Mouse (Mus musculus) cerebellum, adult 2 months (tissue): Measurements from ENCODE around the gene Ly9. TPM values are rescaled to one million over a fixed set of nuclear protein-coding genes. Genes with fewer than 3 reads are reported as not detected.

Experiments used
- DNase-seq, 2 experiments: peaks; one replicate each; pipeline ENCODE4 v3.0.0; 2021
- H3K27ac ChIP-seq: fragments of 200-500 bp; 2 replicates; pipeline ENCODE4 v1.5.1; 2012; ENCODE audit warnings: low read length, control low read depth, inconsistent platforms; ENCODE audit not compliant: insufficient read depth
- H3K27me3 ChIP-seq: fragments of 200-500 bp; 2 replicates; pipeline ENCODE4 v1.6.1; 2012; ENCODE audit warnings: inconsistent platforms, mild to moderate bottlenecking, low read length, moderate library complexity; ENCODE audit not compliant: control insufficient read depth, insufficient read depth
- H3K4me1 ChIP-seq: fragments of 200-500 bp; 2 replicates; pipeline ENCODE4 v1.6.1; 2011; ENCODE audit warnings: low read length; ENCODE audit not compliant: control insufficient read depth, insufficient read depth
- H3K4me3 ChIP-seq: fragments of 200-500 bp; replicated peaks from 2 replicates; pipeline ENCODE3; 2011; ENCODE audit warnings: mild to moderate bottlenecking, low read depth, low read length, control low read depth; ENCODE audit not compliant: insufficient read depth
- CTCF ChIP-seq: fragments of 200-500 bp; IDR thresholded peaks from 2 replicates; pipeline ENCODE4 v1.5.1; 2011; ENCODE audit warnings: low read depth, mild to moderate bottlenecking, control low read depth, low read length, moderate library complexity, borderline replicate concordance; ENCODE audit not compliant: insufficient read depth
- POLR2A ChIP-seq: fragments of 200-500 bp; IDR thresholded peaks from 2 replicates; pipeline ENCODE4 v1.6.1; 2011; ENCODE audit warnings: low read length, control low read depth, borderline replicate concordance; ENCODE audit not compliant: insufficient read depth
- WGBS: fragments of 180-500 bp; shearing (Covaris S2); methylation state at CpG from one replicate; pipeline ENCODE4 v1.1.7; 2018; 5-methylcytosine and 5-hydroxymethylcytosine counted together
- polyA plus RNA-seq: library from polyadenylated mRNA; depleted of rRNA; stranded (reverse); fragments of >200 nt; gene quantifications from 2 replicates; pipeline ENCODE4 v1.2.3, GENCODE M21; 2012

Ly9 gene
- polyA plus RNA-seq, 1 experiment, result 0.16 TPM

GRCm38 (mm10) chr1:171619645-171620044, 12.4 kb upstream of the Ly9 start:
- H3K27me3 ChIP-seq, result no peaks in the 10 kb centered on the region
- TF ChIP-seq POLR2A, result no peak
- TF ChIP-seq CTCF, result no peak
- H3K4me1 ChIP-seq, result peaks cover 5% of the 10 kb centered on the region
- no peak overlapping the region for H3K27ac ChIP-seq
- no peak for DNase-seq
- WGBS, result 85% methylated on average over 3 of the region's 3 CpGs
- no peak overlapping the region for H3K4me3 ChIP-seq

- Histone ChIP-seq H3K4me3 (no peak overlapping the region), H3K27me3 (no peaks in the 10 kb centered on the region), H3K4me1 (peaks cover 5% of the 10 kb centered on the region), H3K27ac (no peak overlapping the region)
- WGBS, result 79% methylated on average over 8 of the region's 8 CpGs
- TF ChIP-seq POLR2A (no peak), CTCF (no peak)
- no peak for DNase-seq
Measured at GRCm38 (mm10) chr1:171619001-171619400, 11.8 kb upstream of the Ly9 start.

DNA sequence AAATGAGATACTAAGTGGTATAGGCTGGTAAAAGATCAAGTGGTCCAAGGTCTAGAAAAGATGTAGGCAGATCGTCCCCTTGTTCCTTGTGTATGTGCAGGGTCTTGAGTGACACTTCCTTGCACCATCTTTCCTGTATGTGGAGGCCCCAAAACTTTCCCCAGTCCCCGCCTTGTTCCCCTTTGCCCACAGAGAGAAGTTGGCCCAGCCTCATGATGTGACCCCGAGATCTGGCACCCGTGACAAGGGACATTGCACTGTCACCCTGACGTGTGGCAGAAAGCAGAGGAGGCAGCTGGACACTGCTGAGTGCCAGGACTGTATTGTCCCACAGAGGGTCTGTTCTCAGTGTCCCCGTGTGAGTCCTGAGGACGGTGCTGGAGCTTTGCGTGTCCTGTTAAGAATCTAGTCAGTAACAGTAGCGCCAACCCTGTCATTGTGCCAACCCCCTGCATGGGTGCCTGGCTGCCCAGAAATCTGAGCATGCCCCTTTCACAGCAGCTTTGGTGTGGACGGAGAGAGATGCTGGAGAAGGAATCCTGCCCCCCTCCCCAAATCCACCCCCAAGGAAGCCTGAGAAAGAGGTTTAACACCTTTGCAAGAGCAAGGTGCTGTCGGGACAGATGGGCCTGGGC, 9.8 kb upstream of the Ly9 start:
- WGBS, result 21% methylated on average over 11 of the region's 11 CpGs
- Histone ChIP-seq H3K4me1 (peaks cover 5% of the 10 kb centered on the region), H3K27me3 (no peaks in the 10 kb centered on the region), H3K27ac (no peak overlapping the region), H3K4me3 (no peak overlapping the region)
- no peak for DNase-seq
- TF ChIP-seq POLR2A, result no peak
- no peak for TF ChIP-seq CTCF

DNA sequence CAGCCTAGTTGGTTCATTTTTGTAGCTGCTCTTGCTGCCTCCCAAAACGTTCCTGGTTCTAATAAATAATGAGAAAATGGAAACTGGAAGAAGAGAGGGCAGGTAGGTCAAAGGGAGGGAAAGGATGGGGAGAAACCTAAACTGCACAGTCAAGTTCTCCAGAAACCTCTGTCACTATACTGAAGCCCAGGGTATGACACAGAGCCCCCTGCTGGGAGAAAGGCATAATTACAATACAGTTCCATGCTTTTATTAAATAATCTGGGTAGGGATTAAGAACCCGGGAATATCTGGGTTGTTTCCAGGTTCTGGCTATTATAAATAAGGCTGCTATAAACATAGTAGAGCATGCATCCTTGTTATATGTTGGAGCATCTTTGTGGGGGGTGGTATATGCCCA, 6.8 kb upstream of the Ly9 start:
- no peak overlapping the region for H3K4me3 ChIP-seq
- peaks cover 5% of the 10 kb centered on the region for H3K4me1 ChIP-seq
- no peaks in the 10 kb centered on the region for H3K27me3 ChIP-seq
- 25% methylated on average over 2 of the region's 2 CpGs for WGBS
- no peak overlapping the region for H3K27ac ChIP-seq
- no peak for DNase-seq
- TF ChIP-seq CTCF (no peak), POLR2A (no peak)

DNA sequence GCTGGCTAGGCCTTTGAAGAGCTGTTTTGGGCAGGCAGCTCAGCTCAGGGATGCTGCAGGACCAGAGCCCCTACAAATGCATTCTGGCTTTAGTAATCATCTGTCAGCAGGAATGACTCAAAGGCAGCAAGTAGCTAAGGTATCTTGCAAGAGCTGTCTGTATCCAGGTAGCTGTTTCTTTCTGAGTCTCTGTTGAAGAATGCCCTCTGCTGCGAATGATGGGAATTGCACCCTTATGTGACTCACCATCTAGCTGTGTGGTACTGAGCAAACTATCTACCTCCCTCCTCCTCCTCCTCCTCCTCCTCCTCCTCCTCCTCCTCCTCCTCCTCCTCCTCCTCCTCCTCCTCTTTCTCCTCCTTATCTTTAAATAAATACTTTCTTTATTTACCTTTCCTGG, 3.6 kb upstream of the Ly9 start:
- H3K27ac ChIP-seq, result no peak overlapping the region
- no peak for DNase-seq
- WGBS, result 45% methylated on average over 1 of the region's 1 CpGs
- no peak overlapping the region for H3K4me3 ChIP-seq
- TF ChIP-seq CTCF (no peak), POLR2A (no peak)
- H3K27me3 ChIP-seq, result no peaks in the 10 kb centered on the region
- no peaks in the 10 kb centered on the region for H3K4me1 ChIP-seq

GRCm38 (mm10) chr1:171610026-171610425, 2.8 kb upstream of the Ly9 start:
- DNase-seq, result no peak
- 91% methylated on average over 2 of the region's 2 CpGs for WGBS
- TF ChIP-seq CTCF (no peak), POLR2A (no peak)
- Histone ChIP-seq H3K4me3 (no peak overlapping the region), H3K27ac (no peak overlapping the region), H3K4me1 (no peaks in the 10 kb centered on the region), H3K27me3 (no peaks in the 10 kb centered on the region)

GRCm38 (mm10) chr1:171606656-171607055, 554 bp downstream of the Ly9 start:
- Histone ChIP-seq H3K27me3 (no peaks in the 10 kb centered on the region), H3K4me1 (no peaks in the 10 kb centered on the region), H3K27ac (no peak overlapping the region), H3K4me3 (no peak overlapping the region)
- TF ChIP-seq POLR2A (no peak), CTCF (no peak)
- WGBS, result 76% methylated on average over 3 of the region's 3 CpGs
- DNase-seq, result no peak

DNA sequence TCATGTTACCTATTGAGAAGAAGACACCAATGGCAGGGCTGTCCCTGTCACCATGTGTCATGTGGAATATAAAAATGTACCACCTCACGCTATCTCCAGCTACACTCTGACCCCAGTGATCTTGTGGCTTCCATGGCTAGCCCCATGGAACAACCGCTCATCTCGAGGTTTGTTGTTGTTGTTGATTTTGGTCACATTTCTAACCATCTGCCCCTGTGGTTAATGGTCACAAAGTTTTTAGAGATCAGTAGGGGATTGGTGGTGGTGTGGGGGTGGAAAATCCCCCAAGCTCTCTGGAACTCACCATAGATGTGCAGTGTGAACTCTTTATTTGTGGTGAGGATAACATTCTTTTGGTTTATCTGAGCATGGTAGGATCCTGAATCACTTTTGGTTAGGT, 2.5 kb downstream of the Ly9 start:
- 77% methylated on average over 3 of the region's 3 CpGs for WGBS
- no peak overlapping the region for H3K27ac ChIP-seq
- no peaks in the 10 kb centered on the region for H3K4me1 ChIP-seq
- TF ChIP-seq POLR2A (no peak), CTCF (no peak)
- no peaks in the 10 kb centered on the region for H3K27me3 ChIP-seq
- no peak overlapping the region for H3K4me3 ChIP-seq
- DNase-seq, result no peak

DNA sequence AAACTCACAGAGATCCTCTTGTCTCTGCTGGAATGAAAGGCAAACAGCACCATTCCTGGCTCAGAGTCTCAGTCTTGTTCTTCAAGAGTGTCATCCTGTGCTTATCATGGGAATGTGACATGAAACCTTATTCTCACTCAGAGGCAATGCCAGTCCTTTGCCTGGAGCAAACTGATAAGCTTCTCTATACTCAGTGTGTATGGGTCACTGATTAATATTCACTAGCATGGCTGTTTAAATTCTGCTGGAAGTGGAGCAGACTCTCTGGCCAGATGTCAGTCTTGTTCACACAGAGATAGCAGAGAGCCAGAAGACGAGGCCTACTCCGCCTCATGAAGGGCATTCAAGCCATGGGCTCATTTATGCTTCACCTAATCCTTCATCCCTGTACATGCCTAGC, 22.6 kb downstream of the Ly9 start:
- H3K4me1 ChIP-seq, result no peaks in the 10 kb centered on the region
- no peak overlapping the region for H3K4me3 ChIP-seq
- DNase-seq, result no peak
- H3K27ac ChIP-seq, result no peak overlapping the region
- WGBS, result 58% methylated on average over 2 of the region's 2 CpGs
- no peaks in the 10 kb centered on the region for H3K27me3 ChIP-seq
- TF ChIP-seq POLR2A (no peak), CTCF (no peak)
